Mouse (Mus musculus) heart, adult 18-20 months (tissue): ENCODE results near the gene Gon4l. TPM values are rescaled to one million over a fixed set of nuclear protein-coding genes. Genes with fewer than 3 reads are reported as not detected.

Experiments
- total RNA-seq, 2 experiments: library from RNA; stranded (reverse); gene quantifications; 2 replicates each; pipeline ENCODE4 v1.2.3; 2021

Gon4l gene
- total RNA-seq, 2 experiments from 2014 or later: 20.0 to 21.6 TPM

Other genes with a start within 250 kb of the Gon4l start
- gene Arhgef2, start 229.3 kb upstream of the Gon4l start, total RNA-seq: 10 to 100 TPM; 32.3 to 32.9 TPM
- not detected for gene Rxfp4, start 182.1 kb upstream of the Gon4l start, total RNA-seq
- 10 to 100 TPM; 25.7 to 26.3 TPM for gene Khdc4, start 149.4 kb upstream of the Gon4l start, total RNA-seq
- 10 to 100 TPM; 70.5 to 95.6 TPM for gene Rit1, start 118.4 kb upstream of the Gon4l start, total RNA-seq
- 1 to 10 TPM; 5.4 to 8.0 TPM for gene Syt11, start 60.1 kb upstream of the Gon4l start, total RNA-seq
- 10 to 100 TPM; 12.9 to 13.4 TPM for gene Msto1, start 78.8 kb downstream of the Gon4l start, total RNA-seq
- gene Ash1l, start 115.4 kb downstream of the Gon4l start, total RNA-seq: 10 to 100 TPM; 37.3 to 40.2 TPM
- gene Dap3, start 116.0 kb downstream of the Gon4l start, total RNA-seq: 100 to 1,000 TPM; 146 to 156 TPM